Mouse (Mus musculus): ENCODE measurements around the gene Rpa2.
"Not testable (repeated sequence)": the region's sequence is repeated elsewhere in the genome, so short reads cannot be mapped to it uniquely, and the experiment has no call there.

Gene Rpa2

DNA sequence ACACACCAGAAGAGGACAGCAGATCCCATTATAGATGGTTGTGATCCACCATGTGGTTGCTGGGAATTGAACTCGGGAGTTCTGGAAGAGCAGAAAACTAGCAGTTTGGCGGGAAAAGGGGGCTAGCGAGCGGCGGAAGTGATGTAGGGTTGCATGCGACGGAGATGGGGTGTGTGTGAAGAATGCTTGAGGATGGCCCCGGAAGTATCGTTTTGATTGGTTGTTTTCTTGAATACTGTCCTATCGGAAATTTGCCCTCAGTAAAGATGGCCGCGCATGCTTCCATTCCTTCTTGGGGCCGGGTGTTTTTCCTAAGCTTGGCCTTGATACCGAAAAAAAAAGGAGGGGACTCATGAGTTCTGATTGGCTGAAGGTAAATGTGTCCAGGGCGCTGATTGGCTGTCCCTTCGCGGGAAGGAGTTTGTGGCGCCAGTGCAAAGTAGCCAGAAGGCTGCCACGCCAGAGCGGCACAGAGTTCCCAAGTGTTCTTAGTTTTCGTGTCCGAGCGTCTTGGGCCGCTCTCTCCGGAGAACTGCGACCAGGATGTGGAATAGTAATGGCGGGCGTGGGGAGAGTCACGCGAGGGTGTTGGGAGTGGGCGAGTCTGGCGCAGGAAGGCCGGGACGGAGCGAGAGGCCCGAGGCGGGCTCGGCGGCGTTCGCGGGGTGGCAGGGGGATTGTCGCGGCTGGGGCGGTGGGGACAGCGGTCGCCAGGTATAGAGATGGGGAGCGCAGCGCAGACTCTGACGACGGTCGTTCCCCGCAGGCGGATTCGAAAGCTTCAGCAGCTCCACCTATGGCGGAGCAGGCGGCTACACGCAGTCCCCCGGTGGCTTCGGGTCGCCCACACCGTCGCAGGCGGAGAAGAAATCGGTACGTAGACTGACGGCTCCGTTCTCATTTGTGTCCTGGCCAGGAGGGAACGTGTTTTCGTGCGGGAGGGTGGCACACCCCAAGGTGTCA, at the start of gene Rpa2:
TSS of gene Rpa2 (plus strand) at position 419 of the 963 bp plus-strand sequence.
- peak; percentile 98 for DNase-seq (ENCODE audit: low spot score in 2 of 2)

GRCm38 (mm10) chr4:132728233-132728632, 39.9 kb upstream of the Rpa2 start:
- DNase-seq (ENCODE audit: low spot score in 2 of 2): no peak

DNA sequence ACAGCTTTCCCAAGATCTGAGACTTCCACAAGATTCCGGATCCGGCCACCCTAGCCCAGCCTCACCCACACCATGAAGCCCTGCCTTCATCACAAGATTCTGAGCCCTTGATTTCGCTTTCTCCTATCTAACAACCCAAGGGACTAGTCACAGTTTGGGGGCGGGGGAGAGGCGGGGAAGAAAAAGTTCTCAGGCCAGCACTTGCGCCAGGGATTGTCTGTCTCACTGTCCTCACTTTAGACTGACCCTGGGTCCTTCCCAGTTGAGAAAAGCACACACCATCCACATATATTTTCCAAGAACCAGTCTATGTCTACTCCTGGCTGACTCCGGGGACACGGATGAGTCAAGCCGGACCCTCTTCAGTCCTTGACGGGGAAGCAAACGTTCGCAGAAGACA, 36.5 kb upstream of the Rpa2 start:
- no peak for DNase-seq (ENCODE audit: low spot score in 2 of 2)

GRCm38 (mm10) chr4:132732148-132732684, 35.9 kb upstream of the Rpa2 start, which contains the start of gene Xkr8:
Xkr8 (minus strand) TSS chr4:132732546.
- DNase-seq (ENCODE audit: low spot score in 2 of 2): peak; percentile 60 to 82

DNA sequence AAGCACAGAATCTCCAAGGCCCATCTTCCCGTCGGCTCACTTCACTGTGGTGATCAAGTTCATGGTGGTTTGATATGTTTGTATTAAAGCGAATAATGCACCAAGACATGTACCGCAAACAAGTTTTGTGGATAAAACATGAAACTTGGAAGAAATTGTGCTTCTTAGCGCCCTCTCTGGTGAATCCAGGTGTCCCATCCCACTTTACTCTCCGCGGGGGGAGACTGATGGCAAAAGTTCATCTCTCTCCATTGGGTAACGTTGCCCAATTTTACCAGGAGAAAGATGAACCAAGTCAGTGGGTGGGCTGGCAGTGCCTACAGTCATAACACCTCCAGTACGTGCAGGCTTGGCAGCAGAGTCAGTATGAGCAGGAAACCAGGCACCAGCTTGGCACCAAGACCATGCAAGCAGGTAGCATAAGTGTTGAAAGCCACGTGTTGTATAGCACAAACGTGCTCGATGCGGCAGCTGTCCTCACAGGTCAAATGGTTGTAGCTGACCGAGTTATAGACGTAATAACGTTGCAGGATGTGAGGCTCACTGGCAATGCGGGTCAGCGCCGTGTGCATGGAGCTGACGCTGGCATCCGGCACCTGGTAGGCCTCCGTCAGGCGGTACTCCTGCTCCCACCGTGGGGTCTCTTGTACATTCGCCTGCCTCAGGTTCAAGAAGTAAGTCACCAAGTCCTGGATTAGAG, 34.9 kb upstream of the Rpa2 start:
- no peak for DNase-seq (ENCODE audit: low spot score in 2 of 2)

DNA sequence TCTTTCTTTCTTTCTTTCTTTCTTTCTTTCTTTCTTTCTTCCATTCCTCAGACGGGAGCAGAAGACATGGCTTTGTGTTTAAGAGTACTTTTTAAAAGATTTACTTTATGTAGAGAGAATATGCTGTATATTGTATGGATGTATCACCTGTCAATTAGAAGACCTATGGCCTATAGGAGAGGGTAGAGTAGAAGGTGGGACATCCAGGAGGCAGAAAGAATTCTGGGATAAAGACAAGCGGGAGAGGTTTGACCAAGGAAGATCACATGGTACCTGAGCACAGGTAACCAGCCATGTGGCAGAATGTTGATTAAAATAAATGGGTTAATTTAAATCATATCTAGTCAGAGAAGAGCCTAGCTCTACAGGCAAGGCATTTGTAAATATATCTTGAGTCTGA, 33.4 kb upstream of the Rpa2 start:
- no peak for DNase-seq (ENCODE audit: low spot score in 2 of 2)

DNA sequence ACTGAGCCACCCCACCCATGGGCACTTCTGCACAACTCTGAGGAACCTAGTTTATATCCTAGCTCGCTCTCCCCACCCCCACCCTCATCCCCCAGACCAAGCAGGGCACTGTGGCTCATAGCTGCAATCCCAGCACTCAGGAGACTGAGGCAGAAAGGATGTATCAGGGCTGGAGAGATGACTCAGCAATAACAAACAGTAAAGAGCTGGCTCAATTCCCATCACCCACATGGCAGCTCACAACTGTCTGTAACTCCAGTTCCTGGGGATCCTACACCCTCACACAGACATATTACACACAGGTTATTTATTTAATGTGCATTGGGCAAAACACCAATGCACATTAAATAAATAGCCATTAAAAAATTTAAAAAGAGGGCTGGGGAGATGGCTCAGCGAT, 32.7 kb upstream of the Rpa2 start:
- no peak for DNase-seq (ENCODE audit: low spot score in 2 of 2)

GRCm38 (mm10) chr4:132735894-132736293, 32.2 kb upstream of the Rpa2 start:
- no peak for DNase-seq (ENCODE audit: low spot score in 2 of 2)

GRCm38 (mm10) chr4:132737154-132737553, 31.0 kb upstream of the Rpa2 start:
- not testable (repeated sequence) for DNase-seq (ENCODE audit: low spot score in 2 of 2)

DNA sequence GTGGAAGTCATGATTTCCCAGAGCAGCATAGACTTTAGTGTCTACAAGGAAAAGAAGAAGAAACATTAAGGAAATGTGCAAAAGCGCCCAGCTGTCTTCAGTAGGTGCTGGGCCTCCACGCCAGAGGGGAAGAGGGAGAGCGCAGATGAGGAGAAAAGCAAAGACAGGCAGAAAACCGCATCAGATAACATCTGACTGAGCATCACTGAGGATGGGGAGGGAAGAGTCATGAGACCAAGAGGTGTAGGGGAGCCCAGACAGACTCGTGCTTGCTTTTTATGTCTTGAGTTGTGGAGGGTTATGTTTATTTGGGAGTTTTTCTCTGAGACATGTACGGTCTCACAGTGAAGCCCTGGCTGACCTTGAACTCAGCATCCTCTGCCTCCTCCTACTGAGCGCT, 26.6 kb upstream of the Rpa2 start:
- DNase-seq (ENCODE audit: low spot score in 2 of 2): no peak

- no peak for DNase-seq (ENCODE audit: low spot score in 2 of 2)
Measured at GRCm38 (mm10) chr4:132743992-132744911, 23.9 kb upstream of the Rpa2 start.

GRCm38 (mm10) chr4:132746911-132747517, 21.1 kb upstream of the Rpa2 start:
- DNase-seq (ENCODE audit: low spot score in 2 of 2): no peak

GRCm38 (mm10) chr4:132747664-132748259, 20.4 kb upstream of the Rpa2 start:
- no peak for DNase-seq (ENCODE audit: low spot score in 2 of 2)

- DNase-seq (ENCODE audit: low spot score in 2 of 2): no peak
Measured at GRCm38 (mm10) chr4:132748778-132749177, 19.4 kb upstream of the Rpa2 start.

- no peak for DNase-seq (ENCODE audit: low spot score in 2 of 2)
Measured at GRCm38 (mm10) chr4:132749258-132749982, 18.7 kb upstream of the Rpa2 start.

DNA sequence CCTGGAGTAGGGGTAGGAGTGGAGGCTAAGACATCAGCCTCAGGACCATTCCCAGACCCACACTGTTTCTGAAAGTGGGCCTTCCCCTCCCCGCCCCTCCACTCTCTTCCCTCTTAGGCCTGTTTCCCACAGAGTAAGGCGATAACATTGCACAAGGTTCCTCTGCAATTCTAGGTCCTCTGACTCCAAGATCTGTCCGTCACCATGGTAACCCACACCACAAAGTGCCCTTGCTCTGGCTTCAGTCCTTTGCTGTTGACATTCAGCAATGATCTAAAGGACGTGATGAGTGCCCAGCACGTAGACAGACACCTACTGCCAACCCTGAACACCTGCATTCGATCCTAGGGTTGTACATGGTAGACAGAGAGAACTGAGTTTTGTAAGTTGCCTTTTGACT, 15.1 kb upstream of the Rpa2 start:
- DNase-seq (ENCODE audit: low spot score in 2 of 2): no peak

- peak in 1 of 2 experiments; percentile 23 for DNase-seq (ENCODE audit: low spot score in 2 of 2)
Measured at GRCm38 (mm10) chr4:132756974-132757373, 11.2 kb upstream of the Rpa2 start, which contains the start of gene Smpdl3b. Smpdl3b (minus strand) TSS chr4:132757252.

- DNase-seq (ENCODE audit: low spot score in 2 of 2): no peak
Measured at GRCm38 (mm10) chr4:132757633-132758351, 10.3 kb upstream of the Rpa2 start.

DNA sequence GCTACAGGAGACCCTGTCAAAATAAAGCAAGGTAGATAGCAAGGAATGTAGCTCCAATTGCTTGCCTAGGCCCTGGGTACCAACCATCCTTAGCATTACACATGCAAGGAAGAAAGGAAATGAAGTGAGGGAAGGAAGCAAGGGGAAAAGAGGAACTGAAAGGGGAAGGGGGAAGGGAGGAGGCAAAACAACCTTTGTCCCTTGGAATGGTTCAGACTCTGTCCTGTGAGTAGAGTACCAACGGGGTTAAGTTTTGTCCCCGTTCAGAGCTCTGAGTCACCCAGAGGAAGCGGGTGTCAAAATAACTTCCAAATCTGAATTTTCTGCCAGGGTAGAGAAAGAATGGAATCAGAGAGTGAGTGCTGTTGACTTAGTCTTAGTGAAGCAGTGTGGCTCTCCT, 7.8 kb upstream of the Rpa2 start:
- DNase-seq (ENCODE audit: low spot score in 2 of 2): no peak

Measured in thymus, postnatal 10 days (tissue).